Mouse (Mus musculus) lung, postnatal 36 days (tissue): ENCODE results near the gene Kcnq1.

Experiments
- DNase-seq: peaks from one replicate; pipeline ENCODE4 v3.0.0; 2022; ENCODE audit warnings: mixed read lengths

Kcnq1 gene

GRCm38 (mm10) chr7:143106062-143106461, at the start of gene Kcnq1:
Kcnq1 (plus strand) TSS chr7:143106362.
- no peak for DNase-seq

GRCm38 (mm10) chr7:143057023-143057422, 49.1 kb upstream of the Kcnq1 start:
- no peak for DNase-seq

- no peak for DNase-seq
Observed at GRCm38 (mm10) chr7:143057667-143058220, 48.4 kb upstream of the Kcnq1 start.

GRCm38 (mm10) chr7:143058221-143058697, 47.9 kb upstream of the Kcnq1 start:
- DNase-seq: no peak

- peak; percentile 50 for DNase-seq
Observed at GRCm38 (mm10) chr7:143059202-143059870, 46.8 kb upstream of the Kcnq1 start.

- DNase-seq: no peak
Observed at GRCm38 (mm10) chr7:143062704-143063103, 43.5 kb upstream of the Kcnq1 start.

- no peak for DNase-seq
Observed at GRCm38 (mm10) chr7:143064226-143064625, 41.9 kb upstream of the Kcnq1 start.

GRCm38 (mm10) chr7:143065692-143066091, 40.5 kb upstream of the Kcnq1 start:
- DNase-seq: no peak

- DNase-seq: no peak
Observed at GRCm38 (mm10) chr7:143067469-143067868, 38.7 kb upstream of the Kcnq1 start.

GRCm38 (mm10) chr7:143067897-143068296, 38.3 kb upstream of the Kcnq1 start:
- DNase-seq: no peak

GRCm38 (mm10) chr7:143068316-143068881, 37.8 kb upstream of the Kcnq1 start:
- DNase-seq: peak; percentile 26

GRCm38 (mm10) chr7:143068882-143069591, 37.1 kb upstream of the Kcnq1 start, which contains the start of gene Tssc4:
Tssc4 (plus strand) TSS chr7:143069249.
- DNase-seq: peak; percentile 99

- DNase-seq: no peak
Observed at GRCm38 (mm10) chr7:143069751-143070400, 36.3 kb upstream of the Kcnq1 start.

- no peak for DNase-seq
Observed at GRCm38 (mm10) chr7:143070506-143071070, 35.6 kb upstream of the Kcnq1 start.

- no peak for DNase-seq
Observed at GRCm38 (mm10) chr7:143072605-143073004, 33.6 kb upstream of the Kcnq1 start.

GRCm38 (mm10) chr7:143073086-143073485, 33.1 kb upstream of the Kcnq1 start:
- peak; percentile 54 for DNase-seq

GRCm38 (mm10) chr7:143075394-143075793, 30.8 kb upstream of the Kcnq1 start:
- DNase-seq: no peak

- DNase-seq: no peak
Observed at GRCm38 (mm10) chr7:143077351-143077750, 28.8 kb upstream of the Kcnq1 start.

GRCm38 (mm10) chr7:143082024-143082423, 24.1 kb upstream of the Kcnq1 start:
- DNase-seq: no peak

- DNase-seq: no peak
Observed at GRCm38 (mm10) chr7:143083708-143084107, 22.5 kb upstream of the Kcnq1 start.

GRCm38 (mm10) chr7:143086366-143086765, 19.8 kb upstream of the Kcnq1 start:
- peak; percentile 83 for DNase-seq

- DNase-seq: peak; percentile 55
Observed at GRCm38 (mm10) chr7:143087070-143087579, 19.0 kb upstream of the Kcnq1 start.
